Mouse (Mus musculus) liver, embryonic 14.5 days (tissue): Measurements from ENCODE around the gene Trim11.

Experiments used
- CTCF ChIP-seq: IDR thresholded peaks from 2 replicates; pipeline ENCODE4 v1.5.1; 2016; ENCODE audit warnings: antibody characterized with exemption, low read depth, control low read depth
- EP300 ChIP-seq: IDR thresholded peaks from 2 replicates; pipeline ENCODE4 v1.6.1; 2016; ENCODE audit warnings: antibody characterized with exemption, low read depth

- no peak for TF ChIP-seq CTCF
- no peak for TF ChIP-seq EP300
These were observed 19.4 kb upstream of the Trim11 start for GRCm38 (mm10) chr11:58958536-58958935.
